Mouse (Mus musculus) embryonic fibroblast, embryonic 13.5 days (primary cell): Measurements from ENCODE around the gene Gpatch8.

Experiments
- CTCF ChIP-seq: IDR thresholded peaks from 2 replicates; pipeline ENCODE4 v1.5.1; 2011; ENCODE audit warnings: mild to moderate bottlenecking, control low read depth, low read length, moderate library complexity, borderline replicate concordance; ENCODE audit not compliant: insufficient read depth
- POLR2A ChIP-seq: IDR thresholded peaks from 2 replicates; pipeline ENCODE4 v1.6.1; 2011; ENCODE audit warnings: low read depth, mild to moderate bottlenecking, control low read depth, low read length, moderate library complexity

GRCm38 (mm10) chr11:102478671-102479070, 77.5 kb downstream of the Gpatch8 start:
- no peak for TF ChIP-seq POLR2A
- TF ChIP-seq CTCF: no peak
